In genomic region chr8:114501906-114502305, GRCm38 (mm10) we compare ENCODE assay signal across 19 mouse cellular contexts.
A peak's percentile ranks its signal among the peaks of the same experiment; 100 is the strongest.
DNase-seq lines count a peak whose midpoint lies in the region; ATAC-seq lines count a peak whose summit lies in the region.
"Had no signal": no experiment of that assay in that cellular context is flagged by ENCODE, and none has a peak within 500 bp of the region (broad histone marks: within the 10 kb centered on the region; RNA-seq: fewer than 3 reads in every experiment).

No protein-coding gene starts in this region.

- 33% methylated on average over 6 of the region's 6 CpGs for WGBS in midbrain, embryonic 10.5 days
- 24% methylated on average over 6 of the region's 6 CpGs for WGBS in midbrain, embryonic 15.5 days

- peak overlapping the region; percentile 24; the same call in 1 of the 2 replicates for H3K27ac ChIP-seq in midbrain, embryonic 10.5 days (replicated peaks)
- H3K27ac ChIP-seq in midbrain, embryonic 15.5 days: no peak overlapping the region
- H3K27ac ChIP-seq: forebrain, embryonic 15.5 days; heart, embryonic 10.5 days; kidney, embryonic 15.5 days; liver, embryonic 13.5 days; midbrain, embryonic 12.5 days had no signal

- H3K9me3 ChIP-seq in midbrain, embryonic 10.5 days (replicated peaks): no peaks in the 10 kb centered on the region
- no peaks in the 10 kb centered on the region for H3K9me3 ChIP-seq in midbrain, embryonic 15.5 days
- H3K9me3 ChIP-seq: forebrain, embryonic 15.5 days; heart, embryonic 10.5 days; kidney, embryonic 15.5 days; liver, embryonic 13.5 days; midbrain, embryonic 12.5 days had no signal

- no peak overlapping the region for H3K4me3 ChIP-seq in midbrain, embryonic 10.5 days
- H3K4me3 ChIP-seq in midbrain, embryonic 15.5 days: no peak overlapping the region
- H3K4me3 ChIP-seq: forebrain, embryonic 15.5 days; heart, embryonic 10.5 days; kidney, embryonic 15.5 days; liver, embryonic 13.5 days; midbrain, embryonic 12.5 days had no signal

- H3K27me3 ChIP-seq in midbrain, embryonic 10.5 days (ENCODE audit: low read depth, poor library complexity, severe bottlenecking): no peaks in the 10 kb centered on the region
- no peaks in the 10 kb centered on the region for H3K27me3 ChIP-seq in midbrain, embryonic 15.5 days (replicated peaks)
- H3K27me3 ChIP-seq: liver, embryonic 13.5 days; midbrain, embryonic 12.5 days had no signal

- H3K4me1 ChIP-seq in midbrain, embryonic 10.5 days: peaks cover 47% of the 10 kb centered on the region
- peaks cover 26% of the 10 kb centered on the region for H3K4me1 ChIP-seq in midbrain, embryonic 15.5 days

- H3K4me2 ChIP-seq in midbrain, embryonic 15.5 days: no peak overlapping the region
- H3K4me2 ChIP-seq: forebrain, embryonic 15.5 days; kidney, embryonic 15.5 days; liver, embryonic 13.5 days; midbrain, embryonic 12.5 days had no signal

- no peaks in the 10 kb centered on the region for H3K36me3 ChIP-seq in midbrain, embryonic 10.5 days
- H3K36me3 ChIP-seq in midbrain, embryonic 15.5 days (replicated peaks): no peaks in the 10 kb centered on the region
- H3K36me3 ChIP-seq: forebrain, embryonic 15.5 days; heart, embryonic 10.5 days; kidney, embryonic 15.5 days; liver, embryonic 13.5 days; midbrain, embryonic 12.5 days had no signal

- DNase-seq in embryo, embryonic 10.5 days (ENCODE audit: low spot score): peak; percentile 50
- DNase-seq in embryo, embryonic 10 days (ENCODE audit: low spot score): no peak
- DNase-seq in midbrain, embryonic 10.5 days (ENCODE audit: low spot score): no peak
- DNase-seq in cerebellum, postnatal 36 days: peak; percentile 45 to 48
- DNase-seq in right cerebral cortex, postnatal 10 days (ENCODE audit: low spot score in 2 of 2): no peak
- DNase-seq: adrenal gland, postnatal 10 days; heart, postnatal 4 days; liver, embryonic 13.5 days; lung, adult 2 months; lung, postnatal 14 days; thymus, postnatal 14 days had no signal

- H3K9ac ChIP-seq in midbrain, embryonic 15.5 days: no peak overlapping the region
- H3K9ac ChIP-seq: forebrain, embryonic 15.5 days; kidney, embryonic 15.5 days; liver, embryonic 13.5 days; midbrain, embryonic 12.5 days had no signal

- no peak for ATAC-seq in midbrain, embryonic 15.5 days (replicated peaks)
- no peak for ATAC-seq in erythroblast, adult 5-6 weeks (replicated peaks; ENCODE audit: low FRiP score, poor library complexity, severe bottlenecking)
- ATAC-seq: activated CD4-positive, CD25-positive, alpha-beta regulatory T cell, adult 4 months; forebrain, embryonic 15.5 days; intestine, postnatal 0 days had no signal

Comparison
In these comparisons a context has a peak if more than half of its experiments do, and no peak if none do; other contexts are left out.
1. DNase-seq: peak in embryo, embryonic 10.5 days (single experiment) and cerebellum, postnatal 36 days (2 of 2); none in embryo, embryonic 10 days (single experiment), midbrain, embryonic 10.5 days (single experiment) and right cerebral cortex, postnatal 10 days (0 of 2).